Mouse (Mus musculus) splenic B cell, adult 2 months (primary cell): Measurements from ENCODE around the gene Gm4131.
"Not testable (repeated sequence)": the region's sequence is repeated elsewhere in the genome, so short reads cannot be mapped to it uniquely, and the experiment has no call there.

ENCODE experiments used
- DNase-seq: peaks from one replicate; pipeline ENCODE4 v3.0.0-alpha.2; 2011; ENCODE audit warnings: low read depth, low spot score
- H3K27me3 ChIP-seq: 2 replicates; pipeline ENCODE4 v1.6.1; 2012; ENCODE audit warnings: mild to moderate bottlenecking, low read length, moderate library complexity, mixed read lengths; ENCODE audit not compliant: control insufficient read depth, poor library complexity, insufficient read depth, severe bottlenecking
- H3K36me3 ChIP-seq: 2 replicates; pipeline ENCODE4 v1.6.1; 2012; ENCODE audit warnings: mild to moderate bottlenecking, low read length, moderate library complexity, mixed read lengths; ENCODE audit not compliant: control insufficient read depth, poor library complexity, insufficient read depth, severe bottlenecking

Gm4131 gene

DNA sequence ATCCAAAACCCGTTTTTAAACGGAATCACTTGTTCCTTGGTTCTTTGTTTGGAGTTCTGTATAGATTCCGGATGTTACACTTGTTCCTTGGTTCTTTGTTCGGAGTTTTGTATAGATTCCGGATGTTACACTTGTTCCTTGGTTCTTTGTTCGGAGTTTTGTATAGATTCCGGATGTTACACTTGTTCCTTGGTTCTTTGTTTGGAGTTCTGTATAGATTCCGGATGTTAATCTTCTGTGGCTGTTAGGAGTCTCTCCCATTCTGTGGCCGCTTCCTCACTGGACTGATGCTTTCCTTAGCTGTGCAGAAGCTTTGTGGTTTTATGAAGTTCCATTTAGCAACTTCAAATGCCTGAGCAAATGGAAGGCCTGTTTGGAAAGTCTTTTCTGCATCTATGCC lies at the start of gene Gm4131:
Gene Gm4131, minus strand, starts transcription at position 101 of the 400 bp plus-strand sequence.
- not testable (repeated sequence) for DNase-seq, H3K27me3 ChIP-seq, H3K36me3 ChIP-seq

GRCm38 (mm10) chr14:62609904-62610303 lies 43.2 kb upstream of the Gm4131 start:
- no peaks in the 10 kb centered on the region for H3K27me3 ChIP-seq
- no peak for DNase-seq
- H3K36me3 ChIP-seq, result no peaks in the 10 kb centered on the region

- no peak for DNase-seq
- no peaks in the 10 kb centered on the region for H3K27me3 ChIP-seq
- no peaks in the 10 kb centered on the region for H3K36me3 ChIP-seq
Measured at GRCm38 (mm10) chr14:62607791-62608196, 41.1 kb upstream of the Gm4131 start.

DNA sequence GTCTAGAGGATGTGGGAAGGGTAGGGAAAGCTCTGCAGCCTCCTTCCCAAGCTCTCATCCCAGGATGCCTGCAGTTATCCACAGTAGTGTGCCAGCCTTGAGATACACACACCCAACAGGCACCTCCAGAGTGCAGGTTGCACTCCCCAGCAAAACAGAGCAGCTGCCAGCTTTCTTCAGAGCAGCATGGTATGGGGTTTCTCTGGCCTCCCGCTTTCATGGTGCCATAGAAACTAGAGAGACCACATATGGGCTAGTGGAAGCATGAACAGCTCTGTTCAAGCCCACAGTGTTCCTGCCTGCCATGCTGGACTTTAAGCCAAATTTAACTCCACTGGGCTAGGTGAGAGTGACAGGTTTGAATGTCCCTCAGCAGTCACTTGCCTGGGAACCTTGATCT lies 36.1 kb upstream of the Gm4131 start:
- no peaks in the 10 kb centered on the region for H3K36me3 ChIP-seq
- no peak for DNase-seq
- no peaks in the 10 kb centered on the region for H3K27me3 ChIP-seq

DNA sequence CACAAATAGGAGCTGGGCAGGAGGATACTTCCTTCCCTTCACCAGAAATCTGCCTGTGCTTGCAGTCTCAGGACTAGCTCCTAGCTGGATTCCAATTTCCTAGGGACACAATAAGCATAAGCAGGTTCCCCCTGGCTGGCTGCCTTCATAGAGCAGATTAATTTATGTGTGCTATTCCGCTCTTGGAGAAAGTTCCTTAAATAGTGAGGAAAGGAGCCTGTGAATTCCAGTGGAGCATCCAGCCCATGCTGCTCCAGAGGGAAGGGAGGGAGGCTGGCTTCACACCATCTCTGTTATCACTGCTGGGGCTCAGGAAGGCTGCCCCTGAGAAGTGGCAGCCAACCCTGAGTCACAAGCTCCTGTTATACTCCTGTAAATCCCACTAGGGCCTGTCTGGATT lies 35.5 kb upstream of the Gm4131 start:
- no peaks in the 10 kb centered on the region for H3K36me3 ChIP-seq
- no peak for DNase-seq

DNA sequence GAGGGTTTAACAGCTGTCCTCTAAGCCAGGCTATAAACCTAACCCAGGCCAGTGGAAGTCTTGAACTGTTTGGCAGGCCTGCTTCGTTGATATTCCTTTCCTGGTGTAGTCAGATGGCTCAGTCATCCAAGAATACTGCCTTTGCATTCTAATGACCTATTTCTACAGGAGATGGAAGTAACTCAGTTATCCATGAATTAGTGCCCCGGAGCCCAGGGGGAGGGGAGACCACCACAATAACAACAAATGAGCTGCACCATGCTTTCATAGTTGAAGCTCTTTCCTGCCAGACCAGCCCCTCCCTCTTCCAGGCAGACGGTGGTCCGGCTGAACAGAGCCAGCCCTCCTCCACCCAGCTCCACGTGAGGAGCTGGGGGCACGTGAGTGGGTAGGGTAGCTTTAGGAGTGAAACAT lies 33.4 kb upstream of the Gm4131 start:
- no peaks in the 10 kb centered on the region for H3K27me3 ChIP-seq
- no peaks in the 10 kb centered on the region for H3K36me3 ChIP-seq
- no peak for DNase-seq

More for the DNA sequence above, 35.5 kb upstream of the Gm4131 start:
- no peaks in the 10 kb centered on the region for H3K27me3 ChIP-seq

- H3K27me3 ChIP-seq, result no peaks in the 10 kb centered on the region
- no peaks in the 10 kb centered on the region for H3K36me3 ChIP-seq
- no peak for DNase-seq
Measured at GRCm38 (mm10) chr14:62585338-62585737, 18.6 kb upstream of the Gm4131 start.

DNA sequence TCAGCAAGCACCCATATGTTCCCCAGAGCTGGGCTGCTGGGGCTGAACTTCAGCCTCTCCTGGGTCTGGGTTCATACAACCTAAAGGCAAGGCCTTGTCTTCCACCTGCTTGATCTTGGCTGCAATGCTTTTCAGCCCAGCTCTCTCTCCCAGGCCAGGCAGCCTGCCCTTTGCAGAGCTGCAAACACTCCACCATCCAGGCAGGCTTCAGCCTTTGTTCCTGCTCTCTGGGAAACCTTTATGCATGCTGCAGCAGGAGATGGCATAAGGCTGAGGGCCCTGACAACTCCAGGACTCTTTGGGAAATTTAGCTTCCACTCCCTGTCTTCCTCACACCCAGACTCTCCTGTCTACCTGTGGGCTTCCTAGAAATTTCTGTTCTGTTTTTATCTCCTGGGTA lies 17.9 kb upstream of the Gm4131 start:
- no peaks in the 10 kb centered on the region for H3K36me3 ChIP-seq
- DNase-seq, result no peak
- H3K27me3 ChIP-seq, result no peaks in the 10 kb centered on the region

GRCm38 (mm10) chr14:62581768-62582167 lies 15.0 kb upstream of the Gm4131 start:
- DNase-seq, result no peak
- Histone ChIP-seq H3K36me3 (no peaks in the 10 kb centered on the region), H3K27me3 (no peaks in the 10 kb centered on the region)

- Histone ChIP-seq H3K36me3 (no peaks in the 10 kb centered on the region), H3K27me3 (no peaks in the 10 kb centered on the region)
- peak; percentile 2 for DNase-seq
Measured at GRCm38 (mm10) chr14:62580945-62581344, 14.2 kb upstream of the Gm4131 start.

GRCm38 (mm10) chr14:62575862-62576261 lies 9.1 kb upstream of the Gm4131 start:
- H3K27me3 ChIP-seq, result no peaks in the 10 kb centered on the region
- no peak for DNase-seq

GRCm38 (mm10) chr14:62574906-62575305 lies 8.2 kb upstream of the Gm4131 start:
- DNase-seq, result no peak
- no peaks in the 10 kb centered on the region for H3K36me3 ChIP-seq
- H3K27me3 ChIP-seq, result no peaks in the 10 kb centered on the region

More at GRCm38 (mm10) chr14:62575862-62576261, 9.1 kb upstream of the Gm4131 start:
- H3K36me3 ChIP-seq, result no peaks in the 10 kb centered on the region

DNA sequence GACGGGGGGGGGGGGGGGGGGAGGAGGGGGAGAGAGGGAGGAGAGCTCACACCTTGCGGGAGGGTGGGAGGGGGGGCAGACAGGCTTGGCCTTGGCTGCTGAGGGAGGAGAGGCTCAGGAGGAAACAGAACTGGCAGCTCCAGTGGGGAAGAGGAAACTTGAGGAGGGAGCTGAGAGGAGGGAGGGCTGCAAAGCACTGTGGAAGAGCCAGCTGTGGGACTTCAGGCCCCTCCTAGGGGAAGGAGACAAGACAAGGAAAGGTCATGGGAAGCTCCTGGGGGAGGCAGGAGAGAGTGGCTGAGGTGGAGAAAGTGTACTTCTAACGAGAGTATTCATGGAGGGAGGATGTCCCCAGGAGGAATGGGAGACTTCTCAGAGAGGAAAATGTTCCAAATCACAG lies 6.7 kb upstream of the Gm4131 start:
- Histone ChIP-seq H3K27me3 (no peaks in the 10 kb centered on the region), H3K36me3 (no peaks in the 10 kb centered on the region)
- DNase-seq, result no peak

- no peaks in the 10 kb centered on the region for H3K36me3 ChIP-seq
- H3K27me3 ChIP-seq, result peaks cover 1% of the 10 kb centered on the region; the same call in 1 of the 2 replicates
- no peak for DNase-seq
Measured at GRCm38 (mm10) chr14:62570299-62570698, 3.6 kb upstream of the Gm4131 start.

GRCm38 (mm10) chr14:62569463-62569862 lies 2.7 kb upstream of the Gm4131 start:
- peaks cover 1% of the 10 kb centered on the region; the same call in 1 of the 2 replicates for H3K27me3 ChIP-seq
- no peaks in the 10 kb centered on the region for H3K36me3 ChIP-seq
- DNase-seq, result no peak

- H3K27me3 ChIP-seq, result peaks cover 1% of the 10 kb centered on the region; the same call in 1 of the 2 replicates
- no peaks in the 10 kb centered on the region for H3K36me3 ChIP-seq
- no peak for DNase-seq
Measured at GRCm38 (mm10) chr14:62563679-62564078, 3.0 kb downstream of the Gm4131 start.
